Mouse (Mus musculus): ENCODE results near the gene Safb. TPM values are rescaled to one million over a fixed set of nuclear protein-coding genes. Genes with fewer than 3 reads are reported as not detected.

Safb gene
- 110 and 113 TPM in 2 replicates for polyA plus RNA-seq (2014; fragmentation: Nextera tagmentation; extraction: Ambion mirVana)

GRCm38 (mm10) chr17:56584257-56585130 lies at the start of gene Safb, which contains the start of gene Safb2:
TSS of gene Safb (plus strand) at chr17:56584825.
TSS of gene Safb2 (minus strand) at chr17:56584585.
- peak within 1 kb of the TSS; percentile 81 for H3K4me3 ChIP-seq (ENCODE audit: low read depth, low read length)
- H3K9me3 ChIP-seq (ENCODE audit: control insufficient read depth, low read length) = no peaks in the 10 kb centered on the region
- no peaks in the 10 kb centered on the region for H3K27me3 ChIP-seq (ENCODE audit: control insufficient read depth, insufficient read depth, low read length)
- peaks cover 24% of the 10 kb centered on the region for H3K36me3 ChIP-seq (ENCODE audit: control insufficient read depth, insufficient read depth, low read length)
- peak within 1 kb of the TSS; percentile 87 for H3K27ac ChIP-seq (ENCODE audit: low read depth, low read length)
- WGBS = under 1% methylated on average over 92 of the region's 101 CpGs
- DNase-seq (ENCODE audit: low spot score, missing footprints) (peak; percentile 100), ATAC-seq (ENCODE audit: low FRiP score) (peak; percentile 95)
- H3K4me1 ChIP-seq (ENCODE audit: control insufficient read depth, insufficient read depth, low read length) = peaks cover 30% of the 10 kb centered on the region
- peak within 1 kb of the TSS; percentile 92 for H3K9ac ChIP-seq (ENCODE audit: low read length)
- peak within 1 kb of the TSS; percentile 91 for H3K4me2 ChIP-seq

GRCm38 (mm10) chr17:56536192-56536591 lies 48.4 kb upstream of the Safb start:
- Histone ChIP-seq H3K27me3 (ENCODE audit: control insufficient read depth, insufficient read depth, low read length) (no peaks in the 10 kb centered on the region), H3K9ac (ENCODE audit: low read length) (no peak overlapping the region), H3K36me3 (ENCODE audit: control insufficient read depth, insufficient read depth, low read length) (no peaks in the 10 kb centered on the region), H3K4me2 (no peak overlapping the region), H3K9me3 (ENCODE audit: control insufficient read depth, low read length) (no peaks in the 10 kb centered on the region), H3K27ac (ENCODE audit: low read depth, low read length) (peak overlapping the region; percentile 25; the same call in 1 of the 2 replicates), H3K4me3 (ENCODE audit: low read depth, low read length) (no peak overlapping the region), H3K4me1 (ENCODE audit: control insufficient read depth, insufficient read depth, low read length) (peaks cover 14% of the 10 kb centered on the region)
- DNase-seq (ENCODE audit: low spot score, missing footprints) = no peak
- no peak for ATAC-seq (ENCODE audit: low FRiP score)
- 53% methylated on average over 14 of the region's 14 CpGs for WGBS

- no peak overlapping the region for H3K4me2 ChIP-seq
- no peaks in the 10 kb centered on the region for H3K36me3 ChIP-seq (ENCODE audit: control insufficient read depth, insufficient read depth, low read length)
- DNase-seq (ENCODE audit: low spot score, missing footprints) = no peak
- no peak for ATAC-seq (ENCODE audit: low FRiP score)
- no peak overlapping the region for H3K4me3 ChIP-seq (ENCODE audit: low read depth, low read length)
- H3K9ac ChIP-seq (ENCODE audit: low read length) = no peak overlapping the region
- H3K27ac ChIP-seq (ENCODE audit: low read depth, low read length) = no peak overlapping the region
- 59% methylated on average over 3 of the region's 3 CpGs for WGBS
- no peaks in the 10 kb centered on the region for H3K27me3 ChIP-seq (ENCODE audit: control insufficient read depth, insufficient read depth, low read length)
- no peaks in the 10 kb centered on the region for H3K9me3 ChIP-seq (ENCODE audit: control insufficient read depth, low read length)
- H3K4me1 ChIP-seq (ENCODE audit: control insufficient read depth, insufficient read depth, low read length) = peaks cover 14% of the 10 kb centered on the region
Measured at GRCm38 (mm10) chr17:56536874-56537273, 47.8 kb upstream of the Safb start.

- no peak overlapping the region for H3K4me2 ChIP-seq
- no peaks in the 10 kb centered on the region for H3K27me3 ChIP-seq (ENCODE audit: control insufficient read depth, insufficient read depth, low read length)
- no peaks in the 10 kb centered on the region for H3K36me3 ChIP-seq (ENCODE audit: control insufficient read depth, insufficient read depth, low read length)
- no peak overlapping the region for H3K4me3 ChIP-seq (ENCODE audit: low read depth, low read length)
- no peak overlapping the region for H3K27ac ChIP-seq (ENCODE audit: low read depth, low read length)
- DNase-seq (ENCODE audit: low spot score, missing footprints) (no peak), ATAC-seq (ENCODE audit: low FRiP score) (peak; percentile 59)
- WGBS = 10% methylated on average over 8 of the region's 8 CpGs
- H3K4me1 ChIP-seq (ENCODE audit: control insufficient read depth, insufficient read depth, low read length) = peaks cover 14% of the 10 kb centered on the region
- H3K9ac ChIP-seq (ENCODE audit: low read length) = no peak overlapping the region
- H3K9me3 ChIP-seq (ENCODE audit: control insufficient read depth, low read length) = no peaks in the 10 kb centered on the region
Measured at GRCm38 (mm10) chr17:56537912-56538311, 46.7 kb upstream of the Safb start.

GRCm38 (mm10) chr17:56540562-56540975 lies 44.1 kb upstream of the Safb start:
- no peak overlapping the region for H3K9ac ChIP-seq (ENCODE audit: low read length)
- no peaks in the 10 kb centered on the region for H3K9me3 ChIP-seq (ENCODE audit: control insufficient read depth, low read length)
- H3K4me3 ChIP-seq (ENCODE audit: low read depth, low read length) = no peak overlapping the region
- H3K27ac ChIP-seq (ENCODE audit: low read depth, low read length) = no peak overlapping the region
- no peak overlapping the region for H3K4me2 ChIP-seq
- DNase-seq (ENCODE audit: low spot score, missing footprints) = no peak
- H3K36me3 ChIP-seq (ENCODE audit: control insufficient read depth, insufficient read depth, low read length) = no peaks in the 10 kb centered on the region
- no peak for ATAC-seq (ENCODE audit: low FRiP score)
- H3K27me3 ChIP-seq (ENCODE audit: control insufficient read depth, insufficient read depth, low read length) = no peaks in the 10 kb centered on the region
- 45% methylated on average over 5 of the region's 6 CpGs for WGBS
- H3K4me1 ChIP-seq (ENCODE audit: control insufficient read depth, insufficient read depth, low read length) = peaks cover 14% of the 10 kb centered on the region

- no peaks in the 10 kb centered on the region for H3K27me3 ChIP-seq (ENCODE audit: control insufficient read depth, insufficient read depth, low read length)
- H3K4me2 ChIP-seq = no peak overlapping the region
- no peaks in the 10 kb centered on the region for H3K9me3 ChIP-seq (ENCODE audit: control insufficient read depth, low read length)
- no peak for ATAC-seq (ENCODE audit: low FRiP score)
- no peak overlapping the region for H3K4me3 ChIP-seq (ENCODE audit: low read depth, low read length)
- 52% methylated on average over 8 of the region's 8 CpGs for WGBS
- H3K27ac ChIP-seq (ENCODE audit: low read depth, low read length) = no peak overlapping the region
- peaks cover 5% of the 10 kb centered on the region for H3K4me1 ChIP-seq (ENCODE audit: control insufficient read depth, insufficient read depth, low read length)
- H3K36me3 ChIP-seq (ENCODE audit: control insufficient read depth, insufficient read depth, low read length) = no peaks in the 10 kb centered on the region
- no peak overlapping the region for H3K9ac ChIP-seq (ENCODE audit: low read length)
- DNase-seq (ENCODE audit: low spot score, missing footprints) = no peak
Measured at GRCm38 (mm10) chr17:56542736-56543135, 41.9 kb upstream of the Safb start.

GRCm38 (mm10) chr17:56543684-56544224 lies 40.9 kb upstream of the Safb start:
- Histone ChIP-seq H3K4me1 (ENCODE audit: control insufficient read depth, insufficient read depth, low read length) (peaks cover 4% of the 10 kb centered on the region; the same call in 1 of the 2 replicates), H3K27me3 (ENCODE audit: control insufficient read depth, insufficient read depth, low read length) (no peaks in the 10 kb centered on the region), H3K9ac (ENCODE audit: low read length) (no peak overlapping the region), H3K4me3 (ENCODE audit: low read depth, low read length) (no peak overlapping the region), H3K4me2 (no peak overlapping the region), H3K27ac (ENCODE audit: low read depth, low read length) (no peak overlapping the region), H3K9me3 (ENCODE audit: control insufficient read depth, low read length) (no peaks in the 10 kb centered on the region), H3K36me3 (ENCODE audit: control insufficient read depth, insufficient read depth, low read length) (no peaks in the 10 kb centered on the region)
- DNase-seq (ENCODE audit: low spot score, missing footprints) (peak; percentile 69), ATAC-seq (ENCODE audit: low FRiP score) (no peak)
- 80% methylated on average over 3 of the region's 3 CpGs for WGBS

GRCm38 (mm10) chr17:56544699-56545387 lies 39.8 kb upstream of the Safb start:
- H3K27ac ChIP-seq (ENCODE audit: low read depth, low read length) = no peak overlapping the region

More at GRCm38 (mm10) chr17:56544699-56545387, 39.8 kb upstream of the Safb start:
- 82% methylated on average over 7 of the region's 7 CpGs for WGBS
- no peak overlapping the region for H3K4me3 ChIP-seq (ENCODE audit: low read depth, low read length)
- H3K27me3 ChIP-seq (ENCODE audit: control insufficient read depth, insufficient read depth, low read length) = no peaks in the 10 kb centered on the region
- no peak overlapping the region for H3K4me2 ChIP-seq
- peaks cover 4% of the 10 kb centered on the region; the same call in 1 of the 2 replicates for H3K4me1 ChIP-seq (ENCODE audit: control insufficient read depth, insufficient read depth, low read length)
- no peak overlapping the region for H3K9ac ChIP-seq (ENCODE audit: low read length)
- peak; percentile 69 for DNase-seq (ENCODE audit: low spot score, missing footprints)
- ATAC-seq (ENCODE audit: low FRiP score) = no peak
- no peaks in the 10 kb centered on the region for H3K36me3 ChIP-seq (ENCODE audit: control insufficient read depth, insufficient read depth, low read length)
- no peaks in the 10 kb centered on the region for H3K9me3 ChIP-seq (ENCODE audit: control insufficient read depth, low read length)

Measured in midbrain, embryonic 11.5 days (tissue).